10 mouse cellular contexts compared by ENCODE assay signal in the genomic region with DNA sequence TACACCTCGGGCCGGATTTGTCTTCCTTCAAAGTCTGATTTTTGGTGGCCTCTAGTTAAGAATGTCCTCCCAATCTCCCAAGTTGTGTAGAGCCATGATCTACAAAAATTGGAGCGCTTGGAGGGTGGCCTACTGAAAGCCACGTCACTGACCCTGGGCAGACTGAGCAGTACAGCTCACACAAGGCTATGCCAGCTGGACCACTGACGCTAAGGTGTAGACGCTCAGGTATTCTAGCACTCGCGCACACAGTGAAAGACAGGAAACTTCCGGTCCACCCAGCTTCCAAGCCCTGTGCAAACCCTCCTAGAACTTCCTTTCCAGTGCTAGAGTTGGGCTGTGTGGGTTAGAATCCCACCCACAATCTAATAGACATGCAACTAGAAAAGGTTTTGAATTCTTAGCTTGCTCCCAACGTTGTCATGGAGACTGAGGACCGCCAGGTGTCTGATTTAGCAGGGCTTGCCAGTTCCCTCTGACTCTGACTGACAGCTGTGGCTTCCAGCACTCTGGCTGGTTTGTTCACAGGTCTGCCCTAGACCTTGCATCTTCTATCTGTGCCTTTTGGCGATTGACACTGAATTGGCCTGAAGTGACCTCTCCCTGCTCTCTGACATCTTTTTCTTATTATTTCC. TPM values are rescaled to one million over a fixed set of nuclear protein-coding genes. Genes with fewer than 3 reads are reported as not detected.
DNase-seq lines count a peak whose midpoint lies in the region; ATAC-seq and TF ChIP-seq lines count a peak whose summit lies in the region.
"Had no signal": no experiment of that assay in that cellular context is flagged by ENCODE, and none has a peak within 500 bp of the region (broad histone marks: within the 10 kb centered on the region; RNA-seq: fewer than 3 reads in every experiment).

No protein-coding gene starts in this region.

- H3K4me2 ChIP-seq in embryonic facial prominence, embryonic 12.5 days (replicated peaks): no peak overlapping the region
- no peak overlapping the region for H3K4me2 ChIP-seq in hindbrain, embryonic 16.5 days (ENCODE audit: low read length)
- H3K4me2 ChIP-seq in neural tube, embryonic 12.5 days (replicated peaks): no peak overlapping the region
- no peak overlapping the region for H3K4me2 ChIP-seq in heart, embryonic 11.5 days

- no peak for TF ChIP-seq CTCF in cerebellum, adult 2 months (IDR thresholded peaks at IDR 0.05; ENCODE audit: borderline replicate concordance, insufficient read depth, low read depth, low read length)

- intact Hi-C loops in left cerebral cortex, postnatal 36 days (cut with DNase I): loop anchor here (2.0 kb wide), 2 partner anchors 136 to 252 kb away; a partner anchor contains a TSS

- no peaks in the 10 kb centered on the region for H3K36me3 ChIP-seq in embryonic facial prominence, embryonic 12.5 days
- H3K36me3 ChIP-seq in hindbrain, embryonic 16.5 days (ENCODE audit: control insufficient read depth, insufficient read depth, low read length): no peaks in the 10 kb centered on the region
- no peaks in the 10 kb centered on the region for H3K36me3 ChIP-seq in neural tube, embryonic 12.5 days
- no peaks in the 10 kb centered on the region for H3K36me3 ChIP-seq in heart, embryonic 11.5 days (ENCODE audit: control insufficient read depth, insufficient read depth, low read length)
- H3K36me3 ChIP-seq: embryonic facial prominence, embryonic 15.5 days had no signal

- no peak overlapping the region for H3K27ac ChIP-seq in embryonic facial prominence, embryonic 12.5 days
- H3K27ac ChIP-seq in hindbrain, embryonic 16.5 days (ENCODE audit: low read depth, low read length): no peak overlapping the region
- no peak overlapping the region for H3K27ac ChIP-seq in neural tube, embryonic 12.5 days
- no peak overlapping the region for H3K27ac ChIP-seq in cerebellum, adult 2 months (ENCODE audit: insufficient read depth, low read length)
- H3K27ac ChIP-seq in heart, embryonic 11.5 days (ENCODE audit: low read depth, low read length): no peak overlapping the region
- H3K27ac ChIP-seq: embryonic facial prominence, embryonic 15.5 days; left cerebral cortex, adult 2 months had no signal

- H3K27me3 ChIP-seq in embryonic facial prominence, embryonic 12.5 days: no peaks in the 10 kb centered on the region
- H3K27me3 ChIP-seq in hindbrain, embryonic 16.5 days (replicated peaks; ENCODE audit: control insufficient read depth, insufficient read depth, low read length): no peaks in the 10 kb centered on the region
- H3K27me3 ChIP-seq in neural tube, embryonic 12.5 days (replicated peaks): no peaks in the 10 kb centered on the region
- H3K27me3 ChIP-seq in cerebellum, adult 2 months (ENCODE audit: control insufficient read depth, insufficient read depth, low read length): no peaks in the 10 kb centered on the region
- H3K27me3 ChIP-seq in heart, embryonic 11.5 days (ENCODE audit: control insufficient read depth, insufficient read depth, low read length): no peaks in the 10 kb centered on the region
- H3K27me3 ChIP-seq: embryonic facial prominence, embryonic 15.5 days had no signal

- no peak overlapping the region for H3K4me3 ChIP-seq in embryonic facial prominence, embryonic 12.5 days
- no peak overlapping the region for H3K4me3 ChIP-seq in hindbrain, embryonic 16.5 days (ENCODE audit: low read length)
- no peak overlapping the region for H3K4me3 ChIP-seq in neural tube, embryonic 12.5 days
- no peak overlapping the region for H3K4me3 ChIP-seq in cerebellum, adult 2 months (replicated peaks; ENCODE audit: insufficient read depth, low read depth, low read length)
- H3K4me3 ChIP-seq in heart, embryonic 11.5 days (ENCODE audit: low read depth, low read length): no peak overlapping the region
- H3K4me3 ChIP-seq: embryonic facial prominence, embryonic 15.5 days; left cerebral cortex, adult 2 months had no signal

- no peak for TF ChIP-seq POLR2A in cerebellum, adult 2 months (IDR thresholded peaks at IDR 0.05; ENCODE audit: borderline replicate concordance, insufficient read depth, low read length)

- H3K4me1 ChIP-seq in embryonic facial prominence, embryonic 12.5 days: no peaks in the 10 kb centered on the region
- no peaks in the 10 kb centered on the region; the same call in 1 of the 2 replicates for H3K4me1 ChIP-seq in hindbrain, embryonic 16.5 days (ENCODE audit: control insufficient read depth, insufficient read depth, low read depth, low read length)
- H3K4me1 ChIP-seq in neural tube, embryonic 12.5 days: peaks cover 3% of the 10 kb centered on the region; the same call in 1 of the 2 replicates
- H3K4me1 ChIP-seq in cerebellum, adult 2 months (ENCODE audit: control insufficient read depth, insufficient read depth, low read length): no peaks in the 10 kb centered on the region
- peaks cover 3% of the 10 kb centered on the region; the same call in 1 of the 2 replicates for H3K4me1 ChIP-seq in heart, embryonic 11.5 days (ENCODE audit: control insufficient read depth, insufficient read depth, low read length)

- WGBS in embryonic facial prominence, embryonic 12.5 days: 61% methylated on average over 12 of the region's 12 CpGs
- 75% methylated on average over 12 of the region's 12 CpGs for WGBS in hindbrain, embryonic 16.5 days
- 75% methylated on average over 12 of the region's 12 CpGs for WGBS in neural tube, embryonic 12.5 days
- WGBS in cerebellum, adult 2 months: 64% methylated on average over 12 of the region's 12 CpGs
- 68% methylated on average over 12 of the region's 12 CpGs for WGBS in heart, embryonic 11.5 days (ENCODE audit: insufficient replicate concordance)

- 0 out of 2 replicates have a peak, but pooled peaks have one; percentile 12 for ATAC-seq in embryonic facial prominence, embryonic 12.5 days (ENCODE audit: insufficient number of reproducible peaks, insufficient read depth, low FRiP score, low TSS enrichment)
- ATAC-seq in hindbrain, embryonic 16.5 days: peak; percentile 61
- ATAC-seq in neural tube, embryonic 12.5 days (ENCODE audit: low FRiP score, low read depth): peak; percentile 79
- ATAC-seq in heart, embryonic 11.5 days (replicated peaks; ENCODE audit: insufficient number of reproducible peaks, low FRiP score, low TSS enrichment): no peak

- peak; percentile 25 for DNase-seq in layer of hippocampus, adult 9-11 months
- DNase-seq in layer of hippocampus, adult 11-12 months (ENCODE audit: low spot score): no peak
- DNase-seq in cerebellum, adult 2 months: no peak
- DNase-seq in left cerebral cortex, postnatal 36 days (ENCODE audit: low spot score in 2 of 2): no peak

- no peak overlapping the region for H3K9ac ChIP-seq in embryonic facial prominence, embryonic 12.5 days
- H3K9ac ChIP-seq in hindbrain, embryonic 16.5 days (ENCODE audit: low read depth, low read length): no peak overlapping the region
- H3K9ac ChIP-seq in neural tube, embryonic 12.5 days: no peak overlapping the region
- H3K9ac ChIP-seq in heart, embryonic 11.5 days (ENCODE audit: low read depth, low read length): no peak overlapping the region

- H3K9me3 ChIP-seq in embryonic facial prominence, embryonic 12.5 days: no peaks in the 10 kb centered on the region
- no peaks in the 10 kb centered on the region for H3K9me3 ChIP-seq in hindbrain, embryonic 16.5 days (ENCODE audit: control insufficient read depth, low read length)
- no peaks in the 10 kb centered on the region for H3K9me3 ChIP-seq in neural tube, embryonic 12.5 days
- H3K9me3 ChIP-seq in heart, embryonic 11.5 days (replicated peaks; ENCODE audit: control insufficient read depth, low read length): no peaks in the 10 kb centered on the region
- H3K9me3 ChIP-seq: embryonic facial prominence, embryonic 15.5 days had no signal

RNA-seq across cellular contexts. Expression of a gene that starts 44.6 kb away (rescaled TPM):
- 24.5 and 26.5 TPM in 2 replicates for polyA plus RNA-seq in embryonic facial prominence, embryonic 12.5 days (2016; fragmentation: Nextera tagmentation; extraction: Ambion mirVana)
- polyA plus RNA-seq in hindbrain, embryonic 16.5 days (2015; fragmentation: Nextera tagmentation; extraction: Ambion mirVana): 19.1 and 33.1 TPM in 2 replicates
- 37.1 and 39.3 TPM in 2 replicates for polyA plus RNA-seq in neural tube, embryonic 12.5 days (2016; fragmentation: Nextera tagmentation; extraction: Ambion mirVana)
- 14.8 and 16.3 TPM in 2 replicates for polyA plus RNA-seq in cerebellum, adult 2 months (2012; rRNA removed)
- 10 to 100 TPM; 38.7 to 39.1 TPM for total RNA-seq in left cerebral cortex, postnatal 36 days (2021)
- polyA plus RNA-seq in heart, embryonic 11.5 days (2014; fragmentation: Nextera tagmentation; extraction: Ambion mirVana): 8.3 and 8.4 TPM in 2 replicates
